Mouse (Mus musculus) testis, postnatal 14 days (tissue): ENCODE data around the gene Ctu1.
"Not testable (repeated sequence)": the region's sequence is repeated elsewhere in the genome, so short reads cannot be mapped to it uniquely, and the experiment has no call there.

ENCODE experiments used
- DNase-seq: peaks from one replicate; pipeline ENCODE4 v3.0.0; 2021; ENCODE audit warnings: low spot score

Ctu1 gene

DNA sequence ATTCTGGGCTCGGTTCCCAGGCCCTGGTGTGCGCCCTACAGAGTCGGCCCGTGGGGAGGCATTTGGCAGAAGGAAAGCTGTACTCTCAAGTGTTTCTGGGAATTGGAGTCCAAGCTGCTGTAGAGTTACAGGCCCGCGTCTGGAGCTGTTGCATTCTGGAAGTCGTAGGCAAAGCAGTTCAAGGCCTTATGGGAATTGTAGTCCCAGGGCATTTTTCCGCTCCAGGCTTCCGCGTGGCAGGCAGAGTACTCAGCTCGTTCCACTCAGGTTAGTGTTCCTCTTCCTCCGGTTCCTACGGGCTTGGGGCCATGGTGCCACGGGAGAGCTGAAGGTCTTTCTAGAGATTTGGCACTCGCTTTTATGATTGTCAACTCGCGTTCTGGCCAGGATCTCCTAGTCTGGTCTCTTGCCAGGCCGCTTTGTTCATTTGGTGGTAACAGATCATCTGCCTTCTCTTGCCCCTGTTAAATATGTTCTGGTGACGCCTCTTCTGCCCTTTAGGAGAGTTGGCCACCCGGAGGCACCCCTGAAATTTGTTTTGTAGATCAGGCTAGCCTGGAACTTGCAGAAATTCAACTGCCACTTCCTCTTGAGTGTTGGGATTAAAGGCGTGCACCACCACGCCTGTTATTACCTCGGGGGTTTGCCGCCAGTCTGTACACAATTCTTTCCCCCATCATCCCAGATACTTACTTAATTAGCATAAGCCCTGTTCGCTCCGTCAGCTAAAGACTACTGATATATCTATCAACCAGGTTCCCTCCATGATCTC lies at the start of gene Ctu1:
Ctu1 (plus strand) TSS at position 208 of the 772 bp plus-strand sequence.
- peak; percentile 91 for DNase-seq

DNA sequence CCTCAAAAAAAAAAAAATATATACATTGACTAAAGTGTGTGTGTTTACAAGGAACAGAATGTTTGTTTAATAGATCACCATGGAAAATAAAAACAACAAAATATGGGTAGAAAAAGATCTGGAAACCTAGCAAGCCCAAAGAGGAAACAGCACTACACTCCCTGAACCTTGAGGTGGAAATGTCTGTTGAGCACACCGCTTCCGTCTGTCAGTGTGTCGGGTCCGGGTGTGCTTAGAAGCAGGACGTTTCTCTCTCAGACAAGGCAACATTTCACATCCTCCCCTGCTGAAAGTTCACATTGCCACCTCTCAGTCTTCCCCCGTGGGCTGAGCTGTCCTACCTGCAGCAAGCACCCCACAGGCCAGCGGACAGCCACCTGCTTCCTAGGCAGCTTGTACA lies 48.9 kb upstream of the Ctu1 start:
- DNase-seq, result no peak

DNA sequence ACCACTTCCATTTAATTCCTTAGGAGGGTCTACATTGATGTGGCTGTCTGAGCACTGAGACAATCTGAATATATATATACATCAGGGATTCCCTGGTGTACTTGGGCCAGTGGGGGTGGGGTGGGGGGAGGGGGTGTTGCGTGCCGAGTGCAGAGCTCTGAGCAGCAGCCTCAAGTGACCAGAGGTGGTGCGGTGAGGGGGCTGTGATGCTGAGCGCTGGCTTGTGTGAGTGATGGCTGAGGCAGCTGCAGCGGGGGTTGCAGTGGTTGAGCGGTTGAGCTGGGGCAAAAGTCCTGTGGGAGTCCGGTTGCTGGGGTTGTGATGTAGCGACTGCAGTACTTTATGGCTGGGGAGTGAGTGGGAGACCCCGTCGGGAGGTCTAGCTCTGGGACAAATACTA lies 48.0 kb upstream of the Ctu1 start:
- DNase-seq, result no peak

DNA sequence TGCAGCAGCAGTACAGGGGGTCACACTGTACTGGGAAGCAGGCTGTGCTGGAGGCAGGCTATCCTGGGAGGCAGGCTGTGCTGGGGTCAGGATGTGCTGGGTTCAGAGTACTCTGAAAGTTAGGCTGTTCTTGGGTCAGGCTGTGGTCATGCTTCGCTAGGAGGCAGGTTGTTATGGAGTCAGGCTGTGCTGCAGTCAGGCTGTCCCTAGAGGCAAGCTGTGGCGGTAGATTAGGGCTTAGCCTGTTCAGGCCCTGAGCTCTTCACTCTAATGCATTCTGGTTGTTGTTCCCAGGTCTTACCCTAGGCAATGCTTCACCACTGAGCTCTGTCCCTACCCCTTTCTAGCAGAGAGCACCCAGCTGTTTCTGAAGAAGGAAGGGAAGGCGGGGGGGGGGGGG lies 46.8 kb upstream of the Ctu1 start:
- no peak for DNase-seq

DNA sequence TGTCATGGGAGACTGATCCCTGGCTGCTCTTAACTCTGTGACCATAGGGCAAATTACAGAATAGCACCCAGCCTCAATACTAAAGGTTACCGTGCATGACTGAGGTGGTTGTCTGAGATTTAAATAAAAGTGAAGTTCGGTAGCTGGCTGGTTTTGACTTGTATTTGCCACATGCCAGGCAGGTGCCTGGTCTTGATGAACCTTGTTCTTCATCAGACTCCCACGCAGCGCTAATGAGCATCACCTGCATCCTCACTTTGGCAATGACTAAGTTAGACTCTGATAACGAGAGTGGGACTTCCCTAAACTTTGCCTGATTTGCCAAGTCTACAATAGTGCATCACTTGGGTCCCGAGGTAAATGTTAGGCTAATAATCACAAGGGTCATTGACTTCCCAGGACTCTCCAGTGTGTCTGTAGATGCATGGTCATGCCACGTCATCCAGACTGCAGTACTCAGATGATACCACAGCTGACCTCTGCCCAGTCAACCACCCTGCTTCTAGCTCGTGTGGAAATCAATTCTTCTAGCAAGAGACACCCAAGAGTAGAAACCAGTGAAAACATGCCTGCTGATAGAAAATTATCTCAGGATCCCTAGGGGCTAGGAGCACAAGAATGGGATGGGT lies 45.9 kb upstream of the Ctu1 start:
- DNase-seq, result no peak

DNA sequence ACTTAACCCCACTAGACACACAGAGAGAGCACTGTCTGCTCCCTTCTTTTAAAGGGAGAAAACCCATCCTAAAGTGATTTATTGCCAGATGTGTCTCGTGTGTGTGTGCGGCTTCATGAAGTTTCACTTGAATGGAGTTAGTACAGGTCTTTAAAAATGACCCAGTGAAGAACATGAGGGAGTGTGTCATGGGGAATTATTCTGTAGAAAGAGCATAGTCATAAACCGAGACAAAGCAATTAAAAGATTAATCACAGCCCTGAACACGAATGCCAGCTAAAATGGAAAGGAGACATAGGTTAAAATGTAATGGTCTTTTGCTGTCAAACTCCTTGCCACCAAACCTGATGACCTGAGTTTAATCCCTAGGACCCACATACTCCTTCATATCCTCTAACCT lies 37.9 kb upstream of the Ctu1 start:
- DNase-seq, result no peak

DNA sequence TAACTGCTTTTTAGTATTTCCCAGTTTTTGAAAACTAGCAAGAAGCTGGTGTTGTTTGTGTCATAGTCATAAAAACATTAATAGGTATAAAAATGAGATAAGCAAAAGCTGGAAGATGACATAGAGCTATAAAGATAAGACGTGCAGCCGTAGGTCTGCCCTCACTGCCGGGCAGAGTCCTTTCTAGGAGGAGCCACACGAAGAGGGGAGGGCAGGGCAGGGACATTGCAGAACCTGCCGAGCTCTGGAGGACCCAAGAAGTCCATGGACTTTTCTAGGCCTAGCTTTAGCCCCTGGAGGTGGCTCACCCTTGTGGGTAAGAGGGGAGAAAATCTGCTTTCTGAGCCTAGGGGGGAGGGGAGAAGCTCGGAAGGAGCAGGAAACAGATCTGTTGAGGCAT lies 37.3 kb upstream of the Ctu1 start, which contains the start of gene Ceacam18:
Ceacam18 (plus strand) TSS at position 208 of the 400 bp plus-strand sequence.
- no peak for DNase-seq

DNA sequence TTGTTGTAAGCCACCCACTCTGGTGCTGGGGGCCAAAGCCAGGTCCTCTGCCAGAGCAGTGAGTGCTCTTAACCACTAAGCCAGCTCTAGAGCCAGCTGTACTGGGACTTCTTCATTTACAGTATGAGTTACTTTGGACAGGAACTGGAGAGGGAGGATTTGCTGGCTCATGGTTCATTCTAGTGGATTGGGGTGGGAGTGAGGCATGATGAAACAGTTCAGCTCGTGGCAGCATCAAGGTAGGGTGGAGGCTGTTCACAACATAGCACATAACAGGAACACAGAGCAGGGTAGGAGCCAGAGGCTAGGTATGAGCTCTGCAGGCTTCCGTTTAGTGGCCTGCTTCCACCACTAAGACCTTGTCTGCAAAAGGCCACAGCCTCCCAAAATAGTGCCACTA lies 35.6 kb upstream of the Ctu1 start:
- no peak for DNase-seq

DNA sequence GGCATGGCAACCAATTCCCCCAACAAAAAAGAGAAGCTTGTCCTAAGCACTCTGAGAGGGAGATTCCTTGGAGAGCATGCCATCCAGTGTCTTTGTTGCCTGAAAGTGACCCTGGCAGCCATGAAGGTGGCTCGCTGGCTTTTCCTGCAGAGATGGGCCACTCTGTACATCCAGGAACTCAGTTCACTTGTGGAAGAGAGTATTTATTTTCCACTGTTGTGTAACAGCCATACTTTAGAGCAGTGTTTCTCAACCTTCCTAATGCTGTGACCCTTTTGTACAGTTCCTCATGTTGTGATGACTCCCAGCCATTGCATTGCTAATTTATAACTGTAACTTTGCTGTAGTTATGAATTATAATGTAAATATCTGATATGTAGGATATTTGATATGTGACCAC lies 34.7 kb upstream of the Ctu1 start:
- no peak for DNase-seq

DNA sequence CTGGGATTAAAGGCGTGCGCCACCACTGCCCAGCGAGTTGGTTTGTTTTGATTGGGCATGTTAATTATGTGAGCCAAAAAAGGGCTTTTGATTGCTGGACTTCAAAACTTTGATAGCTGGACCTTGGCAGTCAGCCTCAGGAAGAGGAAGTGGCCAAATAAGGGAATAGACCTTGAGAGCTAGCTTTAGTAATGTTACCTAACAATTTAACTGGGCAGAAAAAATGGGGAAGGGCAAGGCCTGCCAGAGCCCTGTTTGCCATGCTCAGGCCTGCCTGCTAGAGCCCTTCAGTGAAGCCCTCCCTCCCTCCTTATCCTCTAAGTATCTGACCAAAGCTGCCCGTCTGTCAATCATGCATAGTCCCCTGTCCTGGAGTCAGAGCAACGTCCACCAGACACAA lies 29.2 kb upstream of the Ctu1 start:
- no peak for DNase-seq

DNA sequence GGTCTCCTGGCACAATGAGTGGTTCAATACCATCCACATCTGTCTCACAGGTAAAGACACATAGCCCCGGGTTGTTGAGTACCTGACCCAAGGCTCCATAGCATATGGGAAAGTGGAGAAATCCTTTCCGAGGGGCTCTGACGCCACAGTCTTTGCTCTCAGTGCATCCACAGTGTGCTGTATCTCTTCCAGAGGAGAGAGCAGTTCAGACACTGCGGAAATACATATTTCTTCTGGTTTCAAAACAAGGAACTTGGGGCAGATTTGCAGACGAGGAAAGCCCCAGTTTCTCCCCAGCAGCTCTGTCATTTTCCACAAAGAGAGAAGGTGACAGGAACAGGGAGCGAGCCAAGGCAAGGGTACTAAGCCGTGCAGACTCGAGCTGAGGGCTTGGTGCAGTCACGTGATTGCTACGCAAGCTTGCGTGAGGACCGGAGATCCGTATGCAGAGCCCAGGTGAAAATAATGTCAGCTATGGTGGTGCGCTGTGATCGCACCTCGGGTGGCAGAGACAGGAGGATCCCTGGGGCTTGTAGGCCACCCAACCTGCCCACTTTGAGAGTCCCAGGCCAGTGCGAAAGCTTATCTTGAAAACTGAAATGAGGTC lies 28.7 kb upstream of the Ctu1 start:
- no peak for DNase-seq

DNA sequence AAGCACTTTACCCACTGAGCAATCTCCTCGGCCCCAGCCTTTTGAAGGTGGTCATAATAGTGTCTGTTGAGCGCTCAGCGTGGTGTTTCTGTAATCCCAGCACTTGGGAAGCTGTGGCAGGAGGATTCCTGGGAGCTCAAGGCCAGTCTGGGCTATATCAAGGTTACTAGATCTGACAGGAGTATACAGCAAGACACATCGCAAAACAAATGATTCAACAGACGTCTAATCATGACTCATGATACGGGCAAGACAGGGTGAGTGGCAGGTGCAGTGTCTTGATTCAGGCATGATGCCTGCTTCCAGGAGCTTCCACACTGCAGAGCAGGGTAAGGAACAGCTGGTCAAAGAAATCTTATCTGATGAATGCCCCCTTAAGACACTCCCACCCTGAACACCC lies 19.1 kb upstream of the Ctu1 start:
- DNase-seq, result no peak

DNA sequence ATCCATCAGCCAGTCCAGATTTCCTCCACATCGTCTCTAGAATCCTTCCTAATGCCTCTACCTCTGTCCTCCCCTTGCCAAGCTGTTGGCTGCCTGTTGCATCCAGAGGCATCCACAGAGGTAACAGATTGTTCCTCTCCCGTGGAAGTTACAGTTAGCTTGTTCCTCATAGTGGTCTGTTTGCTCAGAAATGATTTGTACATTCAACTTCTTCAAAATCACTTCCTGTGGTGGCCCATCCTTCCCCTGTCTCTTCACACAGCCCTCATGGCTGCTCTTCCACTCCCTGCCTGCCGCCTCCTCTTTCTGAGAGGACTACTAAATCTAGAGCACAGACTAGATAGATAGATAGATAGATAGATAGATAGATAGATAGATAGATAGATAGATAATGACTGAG lies 17.3 kb upstream of the Ctu1 start:
- DNase-seq, result no peak

DNA sequence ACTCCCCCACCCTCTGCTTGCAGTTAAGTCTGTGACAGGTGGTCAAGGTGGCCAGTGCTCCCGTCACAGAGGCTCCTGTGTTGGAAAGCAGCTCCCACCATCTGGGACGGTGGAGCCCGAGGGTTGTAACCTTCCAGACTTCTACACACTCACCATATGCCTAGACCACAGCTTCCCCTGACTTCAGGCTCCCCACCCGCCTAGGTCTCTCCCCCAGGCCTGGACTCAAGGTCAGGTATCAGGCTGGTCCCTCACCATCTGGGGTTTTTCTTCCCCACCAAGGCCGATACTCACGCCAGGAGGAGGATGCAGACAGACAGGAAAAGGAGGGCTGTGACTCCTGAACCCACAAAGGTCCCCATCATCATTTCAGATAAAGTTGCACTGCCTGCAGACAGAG lies 15.6 kb upstream of the Ctu1 start:
- DNase-seq, result no peak

DNA sequence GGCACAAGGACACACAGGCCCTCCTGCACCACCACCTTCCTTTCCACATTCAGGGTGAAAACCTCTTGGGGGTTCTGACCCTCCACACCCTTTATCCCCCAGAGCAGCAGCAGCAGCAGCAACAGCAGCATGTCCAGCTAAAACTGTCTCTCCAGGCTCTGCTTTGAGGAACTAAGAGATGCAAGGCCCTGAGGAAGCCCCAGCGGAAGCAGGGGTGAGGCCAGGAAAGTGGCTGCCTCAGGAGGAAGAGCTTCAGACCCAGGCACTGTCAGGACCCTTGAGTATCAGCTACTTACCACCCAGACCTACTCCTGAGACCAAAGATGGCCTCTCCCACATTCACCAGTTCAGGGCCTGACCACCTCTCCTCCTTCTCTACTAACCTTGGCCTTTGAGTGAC lies 11.8 kb upstream of the Ctu1 start, which contains the start of gene Siglece:
Siglece (minus strand) TSS at position 160 of the 400 bp plus-strand sequence.
- no peak for DNase-seq

DNA sequence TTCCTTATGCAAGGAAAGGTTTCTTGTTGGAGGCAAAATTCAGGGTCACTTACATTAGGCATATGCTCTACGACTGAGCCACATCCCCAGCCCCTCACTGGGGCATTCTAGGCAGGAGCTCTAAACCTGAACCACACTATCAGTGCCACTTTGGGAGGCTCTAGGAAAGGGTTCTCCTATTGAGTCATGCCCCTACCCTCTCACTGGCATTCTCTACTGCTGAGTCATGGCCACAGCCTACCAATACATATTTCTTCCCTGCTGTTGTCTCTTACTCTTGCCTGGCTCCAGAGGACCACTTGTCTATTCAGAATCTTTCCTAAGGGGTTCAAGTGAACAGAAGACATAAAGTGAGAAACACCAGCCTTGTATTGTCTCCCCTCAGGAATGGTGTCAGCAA lies 9.0 kb upstream of the Ctu1 start:
- no peak for DNase-seq

DNA sequence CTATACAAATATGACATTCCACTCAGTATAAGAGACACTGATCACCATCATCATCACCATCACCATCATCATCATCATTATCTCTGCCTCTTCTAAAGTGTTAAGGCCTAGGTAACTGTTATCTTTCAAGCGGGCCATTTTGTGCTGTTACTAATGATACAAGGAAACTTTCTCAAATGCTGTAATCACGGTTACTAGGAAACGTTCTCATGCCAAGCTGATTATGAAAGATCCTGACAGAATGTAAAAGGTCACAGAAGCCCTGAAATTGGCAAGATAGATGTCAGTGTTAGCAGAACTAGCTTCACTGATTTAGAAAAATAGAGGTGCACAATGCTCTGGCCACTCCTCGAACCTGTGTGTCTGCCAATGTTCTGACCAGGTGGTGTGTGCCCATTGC lies 4.6 kb upstream of the Ctu1 start:
- not testable (repeated sequence) for DNase-seq

DNA sequence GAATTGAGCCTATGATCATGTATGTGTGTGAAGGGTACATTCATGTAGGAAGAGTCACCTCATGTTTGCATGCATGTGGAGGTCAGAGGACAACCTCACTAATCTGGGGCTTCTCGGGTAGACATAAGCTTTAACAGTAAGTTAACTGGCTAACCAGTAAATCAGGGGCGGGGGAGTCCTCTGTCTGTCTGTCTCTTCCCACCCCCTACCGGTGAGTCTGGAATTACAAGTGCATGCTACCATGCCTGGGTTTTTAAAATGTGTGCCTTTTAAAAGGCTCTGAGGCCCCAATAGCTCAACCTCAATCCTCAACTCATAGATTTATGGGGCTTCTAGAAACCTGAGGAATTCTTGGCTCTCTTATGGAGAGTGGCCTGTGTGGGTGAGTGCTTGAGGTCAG lies 3.2 kb upstream of the Ctu1 start:
- no peak for DNase-seq

DNA sequence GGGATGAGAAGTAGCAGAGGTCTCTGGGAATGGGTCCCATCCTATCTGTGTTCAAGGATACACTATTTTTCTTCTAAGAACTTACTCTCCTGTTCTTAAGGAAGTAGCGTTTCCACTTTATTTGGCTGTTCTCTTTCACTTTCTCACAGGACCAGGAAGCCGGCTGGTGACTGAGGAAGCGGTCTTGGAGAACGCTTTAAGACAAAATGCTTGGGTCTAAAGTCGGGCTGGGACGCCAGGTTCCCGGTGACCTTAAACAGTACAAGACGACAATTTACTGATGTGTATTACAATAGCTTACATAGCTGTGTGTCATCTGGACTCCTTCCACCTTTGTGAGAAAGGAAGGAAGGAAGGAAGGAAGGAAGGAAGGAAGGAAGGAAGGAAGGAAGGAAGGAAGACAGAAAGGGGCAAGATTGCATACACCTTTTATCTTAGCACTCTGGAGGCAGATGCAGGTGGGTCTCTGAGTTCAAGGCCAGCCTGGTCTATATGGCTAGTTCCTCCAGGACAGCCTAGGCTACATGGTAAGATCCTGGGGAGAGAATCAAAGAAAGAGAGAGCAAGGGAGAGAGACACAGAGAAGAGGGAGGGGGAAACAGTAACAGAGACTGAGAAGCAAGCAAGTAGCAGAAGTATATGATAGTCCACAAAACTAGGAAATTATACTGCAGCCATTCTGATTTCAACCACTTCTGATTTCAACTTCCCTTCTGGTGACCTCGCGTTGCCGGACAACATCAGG lies 580 bp upstream of the Ctu1 start:
- DNase-seq, result no peak

DNA sequence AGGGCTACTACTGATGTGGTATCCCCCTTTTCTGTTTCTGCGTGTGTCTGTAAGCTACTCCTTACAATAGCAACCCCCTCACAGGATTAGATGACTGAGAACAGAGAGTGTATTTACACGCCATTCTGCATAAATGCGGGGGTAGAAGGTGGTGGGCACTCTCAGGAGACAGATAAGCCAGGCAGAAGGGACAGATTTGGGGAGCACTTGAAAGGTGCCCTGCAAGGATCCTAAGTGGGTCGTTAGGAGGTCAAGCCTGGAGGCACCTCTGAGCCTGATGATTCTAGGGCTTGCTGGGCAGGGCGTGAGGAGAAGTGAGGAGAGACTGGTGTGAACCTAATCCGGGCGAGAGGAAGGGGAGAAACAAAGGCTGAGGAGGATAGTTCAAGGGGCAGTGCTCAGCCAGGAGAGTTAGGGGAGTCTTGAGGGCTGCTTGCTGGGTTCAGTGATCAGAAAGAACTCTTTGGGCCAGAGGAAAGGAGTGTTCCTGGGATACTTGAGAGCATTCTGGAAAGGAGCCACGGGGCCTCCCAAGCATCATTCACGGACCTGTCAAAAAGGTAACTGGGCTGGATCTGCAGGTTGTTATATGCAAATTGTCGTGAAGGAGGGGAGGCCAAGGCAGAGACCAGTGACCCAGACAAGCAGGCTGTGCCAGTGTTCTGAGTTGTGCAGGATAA lies 905 bp downstream of the Ctu1 start:
- no peak for DNase-seq

DNA sequence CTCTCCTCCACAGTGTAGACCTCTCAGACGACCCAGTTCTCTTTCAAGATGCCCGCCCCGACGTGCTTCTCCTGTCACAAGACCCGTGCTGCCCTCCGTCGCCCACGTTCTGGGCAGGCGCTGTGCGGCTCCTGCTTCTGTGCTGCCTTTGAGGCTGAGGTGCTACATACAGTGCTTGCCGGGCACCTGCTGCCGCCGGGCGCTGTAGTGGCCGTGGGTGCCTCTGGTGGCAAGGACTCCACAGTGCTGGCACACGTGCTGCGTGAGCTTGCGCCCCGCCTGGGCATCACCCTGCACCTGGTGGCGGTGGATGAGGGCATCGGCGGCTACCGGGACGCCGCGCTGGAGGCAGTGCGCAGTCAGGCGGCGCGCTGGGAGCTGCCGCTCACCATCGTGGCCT lies 3.3 kb downstream of the Ctu1 start:
- peak; percentile 9 for DNase-seq

DNA sequence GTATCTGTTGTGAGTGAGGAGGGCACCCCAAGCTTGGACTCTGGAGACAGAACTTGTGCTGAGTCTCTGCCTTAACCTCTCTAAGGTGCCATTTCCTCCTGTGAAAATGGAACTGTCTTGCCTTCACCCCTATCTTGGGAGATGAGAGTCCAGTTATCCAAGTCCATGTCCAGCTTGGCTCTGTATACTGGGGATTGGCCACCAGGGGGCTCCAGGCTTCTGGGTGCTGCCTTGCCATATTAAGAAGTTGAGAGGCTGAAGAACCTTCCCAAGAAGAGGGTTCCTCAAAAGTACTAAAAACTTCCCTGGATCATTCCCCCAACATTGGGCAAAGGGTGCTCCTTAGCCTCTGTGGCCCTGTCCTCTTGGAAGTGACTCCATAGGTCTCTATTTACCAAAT lies 6.7 kb downstream of the Ctu1 start:
- DNase-seq, result no peak
